ENCODE assay signal across 36 mouse cellular contexts in genomic region chr2:151788221-151788977, GRCm38 (mm10). TPM values are rescaled to one million over a fixed set of nuclear protein-coding genes. Genes with fewer than 3 reads are reported as not detected.
DNase-seq lines count a peak whose midpoint lies in the region; ATAC-seq lines count a peak whose summit lies in the region.
"Had no signal": no experiment of that assay in that cellular context is flagged by ENCODE, and none has a peak within 500 bp of the region (broad histone marks: within the 10 kb centered on the region; RNA-seq: fewer than 3 reads in every experiment).

No protein-coding gene starts in this region.

- peak; percentile 82 for ATAC-seq in kidney, embryonic 16.5 days (ENCODE audit: low FRiP score, low TSS enrichment)
- ATAC-seq: forebrain, embryonic 13.5 days; forebrain, embryonic 16.5 days; hindbrain, embryonic 16.5 days; intestine, embryonic 15.5 days had no signal

- no peak overlapping the region for H3K4me2 ChIP-seq in kidney, embryonic 16.5 days (replicated peaks; ENCODE audit: low read depth, low read length)
- H3K4me2 ChIP-seq: embryonic facial prominence, embryonic 12.5 days; embryonic facial prominence, embryonic 15.5 days; forebrain, embryonic 13.5 days; heart, embryonic 11.5 days; hindbrain, embryonic 13.5 days; intestine, embryonic 15.5 days had no signal

- no peaks in the 10 kb centered on the region for H3K9me3 ChIP-seq in kidney, embryonic 16.5 days (ENCODE audit: low read length)
- H3K9me3 ChIP-seq: embryonic facial prominence, embryonic 12.5 days; embryonic facial prominence, embryonic 15.5 days; forebrain, embryonic 10.5 days; forebrain, embryonic 13.5 days; G1E; hindbrain, embryonic 13.5 days; intestine, embryonic 15.5 days had no signal

- no peak for DNase-seq in kidney, adult 18-20 months
- DNase-seq in 416B (ENCODE audit: low read depth) (peak; percentile 2), NIH3T3 (ENCODE audit: low read depth) (peak; percentile 55)
- peak; percentile 8 for DNase-seq in fibroblast of lung, adult 2 months (ENCODE audit: low read depth)
- DNase-seq in frontal cortex, postnatal 10 days (ENCODE audit: low spot score in 2 of 2), result no peak
- DNase-seq in spleen, adult 12 weeks (ENCODE audit: low spot score), result no peak
- no peak for DNase-seq in adrenal gland, adult 18-20 months (ENCODE audit: low spot score in 2 of 2)
- DNase-seq: adrenal gland, adult 2 months; adrenal gland, postnatal 14 days; B cell, adult 2 months; cerebellum, adult 11 months; cerebellum, adult 2 months; cerebellum, adult 9-11 months; cerebellum, postnatal 25 days; gastrocnemius, adult 2 months; gastrocnemius, postnatal 14 days had no signal

- no peak overlapping the region for H3K9ac ChIP-seq in kidney, embryonic 16.5 days (replicated peaks; ENCODE audit: low read length)
- H3K9ac ChIP-seq: embryonic facial prominence, embryonic 12.5 days; embryonic facial prominence, embryonic 15.5 days; forebrain, embryonic 13.5 days; hindbrain, embryonic 13.5 days; intestine, embryonic 15.5 days had no signal

- no peak overlapping the region for H3K27ac ChIP-seq in kidney, embryonic 16.5 days (ENCODE audit: low read length)
- H3K27ac ChIP-seq: embryonic facial prominence, embryonic 12.5 days; embryonic facial prominence, embryonic 15.5 days; forebrain, embryonic 10.5 days; forebrain, embryonic 13.5 days; gastrocnemius, adult 2 months; hindbrain, embryonic 13.5 days; intestine, embryonic 15.5 days had no signal

- no peak overlapping the region for H3K4me3 ChIP-seq in kidney, embryonic 16.5 days (ENCODE audit: low read length)
- H3K4me3 ChIP-seq: embryonic facial prominence, embryonic 12.5 days; embryonic facial prominence, embryonic 15.5 days; erythroblast, embryonic 14.5 days; forebrain, embryonic 10.5 days; forebrain, embryonic 13.5 days; gastrocnemius, adult 2 months; hindbrain, embryonic 13.5 days; intestine, embryonic 15.5 days had no signal

- WGBS in kidney, embryonic 16.5 days, result 70% methylated on average over 7 of the region's 7 CpGs

- no peaks in the 10 kb centered on the region for H3K36me3 ChIP-seq in kidney, embryonic 16.5 days (ENCODE audit: insufficient read depth, low read length)
- H3K36me3 ChIP-seq: embryonic facial prominence, embryonic 12.5 days; embryonic facial prominence, embryonic 15.5 days; forebrain, embryonic 10.5 days; G1E; hindbrain, embryonic 13.5 days; intestine, embryonic 15.5 days had no signal

- no peaks in the 10 kb centered on the region for H3K4me1 ChIP-seq in kidney, embryonic 16.5 days (ENCODE audit: insufficient read depth, low read length)
- H3K4me1 ChIP-seq: forebrain, embryonic 13.5 days; hindbrain, embryonic 13.5 days; intestine, embryonic 15.5 days had no signal

- 0 out of 2 replicates have a peak, but pooled peaks cover 6% of the 10 kb centered on the region for H3K27me3 ChIP-seq in kidney, embryonic 16.5 days (ENCODE audit: insufficient read depth, low read length)
- H3K27me3 ChIP-seq: embryonic facial prominence, embryonic 12.5 days; embryonic facial prominence, embryonic 15.5 days; forebrain, embryonic 13.5 days; intestine, embryonic 15.5 days had no signal

RNA-seq across cellular contexts. Expression of gene Psmf1, which starts 44.4 kb away (rescaled TPM):
- polyA plus RNA-seq in kidney, embryonic 16.5 days (2015; fragmentation: Nextera tagmentation; extraction: Ambion mirVana), result 49.3 and 50.2 TPM in 2 replicates
- 10 to 100 TPM; 29.7 to 31.0 TPM for total RNA-seq in adrenal gland, adult 18-20 months (2021)

RNA-seq across cellular contexts. Expression of gene Rspo4, which starts 54.3 kb away (rescaled TPM):
- 0.09 TPM in 1 of 2 replicates, not detected in the other for polyA plus RNA-seq in kidney, embryonic 16.5 days (2015; fragmentation: Nextera tagmentation; extraction: Ambion mirVana)
- total RNA-seq in adrenal gland, adult 18-20 months (2021), result 1 to 10 TPM in 1 of 2 experiments, under 1 TPM in 1; 0.70 to 2.8 TPM
- total RNA-seq: adrenal gland, postnatal 14 days; CH12.LX; common myeloid progenitor, adult 5-6 weeks; gastrocnemius, adult 2 months; gastrocnemius, postnatal 14 days; heart, adult 8-10 months; heart, postnatal 25 days; hematopoietic stem cell, adult 5-6 weeks had no signal
- polyA plus RNA-seq: cerebellum, adult 2 months; erythroblast, embryonic 14.5 days; G1E; gonadal fat pad, adult 2 months; heart, embryonic 14.5 days; heart, postnatal 0 days; intestine, embryonic 15.5 days had no signal

Comparison
In these comparisons a context has a peak if more than half of its experiments do, and no peak if none do; other contexts are left out.
1. DNase-seq: peak in 416B (single experiment), NIH3T3 (single experiment) and fibroblast of lung, adult 2 months (single experiment); none in kidney, adult 18-20 months (single experiment), frontal cortex, postnatal 10 days (0 of 2), spleen, adult 12 weeks (single experiment) and adrenal gland, adult 18-20 months (0 of 2).